Mouse (Mus musculus) liver, embryonic 14.5 days (tissue): ENCODE measurements around the gene U2af1. TPM values are rescaled to one million over a fixed set of nuclear protein-coding genes. Genes with fewer than 3 reads are reported as not detected.
A peak's percentile ranks its signal among the peaks of the same experiment; 100 is the strongest.

ENCODE experiments used
- ATAC-seq: fragments of 200-750 bp; cut with Nextera tagmentation; 2 replicates; pipeline ENCODE4 v1.8.0; 2017; ENCODE audit warnings: moderate number of reproducible peaks, mild to moderate bottlenecking, moderate library complexity; ENCODE audit not compliant: insufficient read depth
- DNase-seq, 3 experiments: peaks; one replicate each; pipeline ENCODE4 v3.0.0-alpha.2; 2012 to 2013; ENCODE audit warnings: low read depth in 3 of 3, low spot score in 3 of 3
- H3K27ac ChIP-seq: fragments of 300-500 bp; sonication (generic); 2 replicates; pipeline ENCODE4 v1.5.1; 2014; ENCODE audit warnings: moderate library complexity, mild to moderate bottlenecking, control low read depth, inconsistent platforms
- H3K27me3 ChIP-seq: fragments of 300-500 bp; sonication (generic); 2 replicates; pipeline ENCODE4 v1.6.1; 2014; ENCODE audit warnings: mild to moderate bottlenecking, low read length, moderate library complexity; ENCODE audit not compliant: control insufficient read depth, insufficient read depth
- H3K36me3 ChIP-seq: fragments of 300-500 bp; sonication (generic); replicated peaks from 2 replicates; pipeline ENCODE4 v1.6.1; 2014; ENCODE audit warnings: low read depth; ENCODE audit not compliant: control insufficient read depth, insufficient read depth
- H3K4me1 ChIP-seq, 2 experiments: fragments of 200-500 bp in 1 of 2; fragments of 300-500 bp in 1 of 2; sonication (generic) in 1 of 2; replicated peaks; 2 replicates each; pipeline ENCODE4 v1.6.1; 2012 to 2014; ENCODE audit warnings: antibody characterized with exemption in 1 of 2, inconsistent platforms in 1 of 2, low read length in 1 of 2; ENCODE audit not compliant: control insufficient read depth in 2 of 2, insufficient read depth in 2 of 2
- H3K4me2 ChIP-seq: fragments of 300-500 bp; sonication (generic); 2 replicates; pipeline ENCODE4 v1.6.1; 2014; ENCODE audit warnings: low read depth, mild to moderate bottlenecking, control low read depth, moderate library complexity
- H3K4me3 ChIP-seq, 2 experiments: fragments of 200-500 bp in 1 of 2; fragments of 300-500 bp in 1 of 2; sonication (generic) in 1 of 2; 2 replicates each; pipeline ENCODE4 v1.5.1; 2012 to 2014; ENCODE audit warnings: low read depth in 2 of 2, low read length in 2 of 2, mild to moderate bottlenecking in 2 of 2, control low read depth in 1 of 2, inconsistent platforms in 1 of 2, moderate library complexity in 1 of 2; ENCODE audit not compliant: insufficient read depth in 1 of 2
- H3K9ac ChIP-seq: fragments of 300-500 bp; sonication (generic); replicated peaks from 2 replicates; pipeline ENCODE4 v1.6.1; 2014; ENCODE audit warnings: mild to moderate bottlenecking, control low read depth, moderate library complexity
- H3K9me3 ChIP-seq: fragments of 300-500 bp; sonication (generic); 2 replicates; pipeline ENCODE4 v1.6.1; 2016; ENCODE audit warnings: low read length, mixed read lengths; ENCODE audit not compliant: control insufficient read depth
- CTCF ChIP-seq: IDR thresholded peaks from 2 replicates; pipeline ENCODE4 v1.5.1; 2016; ENCODE audit warnings: antibody characterized with exemption, low read depth, control low read depth
- EP300 ChIP-seq: IDR thresholded peaks from 2 replicates; pipeline ENCODE4 v1.6.1; 2016; ENCODE audit warnings: antibody characterized with exemption, low read depth
- WGBS: fragments of 180-500 bp; shearing (Covaris S2); extraction: QIAGEN DNeasy Blood & Tissue Kit; methylation state at CpG from one replicate; pipeline ENCODE4 v1.1.7; 2014; ENCODE audit not compliant: insufficient replicate concordance; 5-methylcytosine and 5-hydroxymethylcytosine counted together
- polyA plus RNA-seq, 2 experiments: library from polyadenylated mRNA; depleted of rRNA in 1 of 2; stranded (reverse) in 1 of 2; unstranded in 1 of 2; fragments of >200 nt; fragmentation: Nextera tagmentation in 1 of 2; extraction: Ambion mirVana in 1 of 2; gene quantifications; 2 replicates each; pipeline versions ENCODE4 v1.2.1 to v1.2.3; 2012 to 2014

The U2af1 gene
- polyA plus RNA-seq, 2 experiments: 83.3 to 145 TPM

- 8% methylated on average over 45 of the region's 45 CpGs for WGBS
- Histone ChIP-seq H3K4me1 (peaks cover 0 to 3% of the 10 kb centered on the region in 2 experiments; a peak in 2 of 4 replicates), H3K36me3 (no peaks in the 10 kb centered on the region), H3K9me3 (no peaks in the 10 kb centered on the region), H3K4me2 (peak overlapping the region; percentile 63), H3K27me3 (peaks cover 31% of the 10 kb centered on the region), H3K4me3 (peak overlapping the region; percentile 25 to 49), H3K27ac (no peak overlapping the region), H3K9ac (no peak overlapping the region)
- TF ChIP-seq CTCF (no peak), EP300 (no peak)
- no peak for DNase-seq
- ATAC-seq: peak; percentile 55
Measured at GRCm38 (mm10) chr17:31636277-31636941, 22.3 kb downstream of the U2af1 start.

DNA sequence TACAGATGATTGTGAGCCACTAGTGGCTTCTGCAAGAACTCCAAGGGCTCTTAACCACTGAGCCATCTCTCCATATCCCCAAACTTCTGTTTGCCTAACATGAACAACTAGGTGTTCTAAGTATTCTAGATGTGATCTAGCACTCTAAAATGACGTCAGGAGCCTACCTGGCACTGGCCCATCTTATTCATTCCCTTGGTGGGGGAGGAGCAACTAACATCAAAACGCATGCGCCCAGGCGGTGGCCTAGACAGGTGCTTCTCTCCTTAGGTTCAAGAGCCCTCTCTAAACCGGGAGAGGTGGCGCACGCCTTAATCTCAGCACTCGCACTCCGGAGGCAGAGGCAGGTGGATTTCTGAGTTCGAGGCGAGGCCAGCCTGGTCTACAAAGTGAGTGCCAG lies 22.9 kb downstream of the U2af1 start:
- Histone ChIP-seq H3K9ac (no peak overlapping the region), H3K4me3 (no peak overlapping the region), H3K27me3 (peaks cover 31% of the 10 kb centered on the region), H3K4me1 (peaks cover 0 to 3% of the 10 kb centered on the region in 2 experiments; a peak in 2 of 4 replicates), H3K9me3 (no peaks in the 10 kb centered on the region), H3K27ac (no peak overlapping the region), H3K4me2 (peak overlapping the region; percentile 63), H3K36me3 (no peaks in the 10 kb centered on the region)
- DNase-seq (no peak), ATAC-seq (no peak)
- WGBS: 52% methylated on average over 11 of the region's 11 CpGs
- no peak for TF ChIP-seq CTCF
- no peak for TF ChIP-seq EP300

GRCm38 (mm10) chr17:31634896-31635295 lies 23.8 kb downstream of the U2af1 start:
- TF ChIP-seq EP300: no peak
- no peak for TF ChIP-seq CTCF
- no peak overlapping the region for H3K4me2 ChIP-seq
- peaks cover 0 to 3% of the 10 kb centered on the region in 2 experiments; a peak in 2 of 4 replicates for H3K4me1 ChIP-seq
- no peak overlapping the region for H3K9ac ChIP-seq
- H3K9me3 ChIP-seq: no peaks in the 10 kb centered on the region
- no peak for ATAC-seq
- no peak for DNase-seq
- H3K27me3 ChIP-seq: peaks cover 31% of the 10 kb centered on the region
- H3K36me3 ChIP-seq: no peaks in the 10 kb centered on the region
- WGBS: 46% methylated on average over 5 of the region's 5 CpGs
- H3K27ac ChIP-seq: no peak overlapping the region
- H3K4me3 ChIP-seq: no peak overlapping the region

- TF ChIP-seq CTCF (no peak), EP300 (no peak)
- DNase-seq (no peak), ATAC-seq (no peak)
- no peaks in the 10 kb centered on the region for H3K36me3 ChIP-seq
- WGBS: 65% methylated on average over 6 of the region's 6 CpGs
- no peak overlapping the region for H3K4me2 ChIP-seq
- H3K27ac ChIP-seq: no peak overlapping the region
- no peaks in the 10 kb centered on the region for H3K9me3 ChIP-seq
- H3K27me3 ChIP-seq: peaks cover 31% of the 10 kb centered on the region
- H3K4me3 ChIP-seq: no peak overlapping the region
- H3K4me1 ChIP-seq: peaks cover 0 to 3% of the 10 kb centered on the region in 2 experiments; a peak in 2 of 4 replicates
- no peak overlapping the region for H3K9ac ChIP-seq
Measured at GRCm38 (mm10) chr17:31633007-31633406, 25.7 kb downstream of the U2af1 start.

- DNase-seq: no peak
- TF ChIP-seq CTCF (no peak), EP300 (no peak)
- Histone ChIP-seq H3K9ac (no peak overlapping the region), H3K4me1 (no peaks in the 10 kb centered on the region; a peak in 1 of 4 replicates), H3K27me3 (peaks cover 13% of the 10 kb centered on the region), H3K4me3 (no peak overlapping the region), H3K4me2 (no peak overlapping the region), H3K9me3 (no peaks in the 10 kb centered on the region), H3K36me3 (no peaks in the 10 kb centered on the region), H3K27ac (no peak overlapping the region)
- 59% methylated on average over 10 of the region's 10 CpGs for WGBS
- no peak for ATAC-seq
Measured at GRCm38 (mm10) chr17:31631081-31631800, 27.5 kb downstream of the U2af1 start.
